18 mouse cellular contexts compared by ENCODE assay signal in genomic region chr16:64989279-64989800, GRCm38 (mm10).
"Had no signal": no experiment of that assay in that cellular context is flagged by ENCODE, and none has a peak within 500 bp of the region (broad histone marks: within the 10 kb centered on the region; RNA-seq: fewer than 3 reads in every experiment).

No protein-coding gene starts in this region.

- DNase-seq: kidney, postnatal 25 days; layer of hippocampus, adult 9-11 months; liver; lung, adult 18-20 months; lung, postnatal 10 days; lung, postnatal 36 days; thymus, adult 2 months; thymus, postnatal 25 days had no signal

- H3K27ac ChIP-seq: kidney, postnatal 0 days; layer of hippocampus, adult 2 months; limb, embryonic 10.5 days; limb, embryonic 13.5 days; liver, embryonic 12.5 days; liver, embryonic 15.5 days; lung, embryonic 15.5 days; midbrain, embryonic 10.5 days; midbrain, embryonic 13.5 days had no signal

- H3K4me3 ChIP-seq: layer of hippocampus, adult 2 months; limb, embryonic 10.5 days; limb, embryonic 13.5 days; liver, embryonic 12.5 days; liver, embryonic 15.5 days; lung, embryonic 15.5 days; megakaryocyte, embryonic 14.5 days; midbrain, embryonic 10.5 days; midbrain, embryonic 13.5 days had no signal

- H3K4me2 ChIP-seq: limb, embryonic 13.5 days; liver, embryonic 12.5 days; liver, embryonic 15.5 days; lung, embryonic 15.5 days; midbrain, embryonic 13.5 days had no signal

- H3K4me1 ChIP-seq: limb, embryonic 10.5 days; limb, embryonic 13.5 days; liver, embryonic 12.5 days; liver, embryonic 15.5 days; lung, embryonic 15.5 days; midbrain, embryonic 10.5 days; midbrain, embryonic 13.5 days had no signal

- H3K27me3 ChIP-seq: limb, embryonic 13.5 days; liver, embryonic 12.5 days; liver, embryonic 15.5 days; lung, embryonic 15.5 days; megakaryocyte, embryonic 14.5 days; midbrain, embryonic 13.5 days had no signal

- H3K36me3 ChIP-seq: limb, embryonic 10.5 days; limb, embryonic 13.5 days; liver, embryonic 12.5 days; liver, embryonic 15.5 days; lung, embryonic 15.5 days; midbrain, embryonic 10.5 days; midbrain, embryonic 13.5 days had no signal
